Mouse (Mus musculus): Measurements from ENCODE around the gene Gc. TPM values are rescaled to one million over a fixed set of nuclear protein-coding genes. Genes with fewer than 3 reads are reported as not detected.

Gc gene
- not detected for total RNA-seq (2023)

GRCm38 (mm10) chr5:89457554-89458062, at the start of gene Gc:
Gc (minus strand) TSS chr5:89457898.

Other genes starting within 250 kb of the Gc start
- not detected for gene Npffr2, start 69.5 kb upstream of the Gc start, total RNA-seq (2023)